Comparison of ENCODE assay signal across 23 mouse cellular contexts in genomic region chr5:16468560-16468959, GRCm38 (mm10).
DNase-seq lines count a peak whose midpoint lies in the region; ATAC-seq and TF ChIP-seq lines count a peak whose summit lies in the region.
"Had no signal": no experiment of that assay in that cellular context is flagged by ENCODE, and none has a peak within 500 bp of the region (broad histone marks: within the 10 kb centered on the region; RNA-seq: fewer than 3 reads in every experiment).

No protein-coding gene starts in this region.

- no peaks in the 10 kb centered on the region for H3K9me3 ChIP-seq in embryonic facial prominence, embryonic 14.5 days (ENCODE audit: control insufficient read depth, low read length)
- H3K9me3 ChIP-seq in embryonic facial prominence, embryonic 10.5 days = no peaks in the 10 kb centered on the region
- no peaks in the 10 kb centered on the region for H3K9me3 ChIP-seq in liver, embryonic 14.5 days (ENCODE audit: control insufficient read depth, low read length)
- H3K9me3 ChIP-seq: forebrain, embryonic 15.5 days; heart, embryonic 12.5 days; megakaryocyte, embryonic 14.5 days; midbrain, embryonic 13.5 days had no signal

- WGBS in embryonic facial prominence, embryonic 14.5 days = 66% methylated on average over 2 of the region's 2 CpGs
- 73% methylated on average over 2 of the region's 2 CpGs for WGBS in embryonic facial prominence, embryonic 10.5 days
- WGBS in liver, embryonic 14.5 days (ENCODE audit: insufficient replicate concordance) = 13% methylated on average over 2 of the region's 2 CpGs
- 85% methylated on average over 2 of the region's 2 CpGs for WGBS in kidney, adult 2 months

- TF ChIP-seq EP300 in liver, embryonic 14.5 days (IDR thresholded peaks at IDR 0.05; ENCODE audit: low read depth) = peak; percentile 73

- no peak overlapping the region for H3K4me2 ChIP-seq in embryonic facial prominence, embryonic 14.5 days (ENCODE audit: low read depth, low read length)
- peak overlapping the region; percentile 54 for H3K4me2 ChIP-seq in liver, embryonic 14.5 days (ENCODE audit: low read depth)
- H3K4me2 ChIP-seq: forebrain, embryonic 15.5 days; heart, embryonic 12.5 days; hindbrain, embryonic 14.5 days; midbrain, embryonic 13.5 days had no signal

- no peaks in the 10 kb centered on the region; the same call in 1 of the 2 replicates for H3K4me1 ChIP-seq in embryonic facial prominence, embryonic 14.5 days (ENCODE audit: control insufficient read depth, insufficient read depth, low read length)
- peaks cover 13% of the 10 kb centered on the region for H3K4me1 ChIP-seq in embryonic facial prominence, embryonic 10.5 days
- peaks cover 13 to 24% of the 10 kb centered on the region in 2 experiments; a peak in 3 of 4 replicates for H3K4me1 ChIP-seq in liver, embryonic 14.5 days (replicated peaks; ENCODE audit: control insufficient read depth in 2 of 2, insufficient read depth in 2 of 2, low read length in 1 of 2)
- H3K4me1 ChIP-seq in kidney, adult 2 months (ENCODE audit: control insufficient read depth, insufficient read depth, low read length) = peaks cover 4% of the 10 kb centered on the region; the same call in 1 of the 2 replicates
- H3K4me1 ChIP-seq: forebrain, embryonic 15.5 days had no signal

- H3K9ac ChIP-seq in embryonic facial prominence, embryonic 14.5 days (ENCODE audit: low read depth, low read length) = no peak overlapping the region
- H3K9ac ChIP-seq in liver, embryonic 14.5 days (replicated peaks) = no peak overlapping the region
- H3K9ac ChIP-seq: forebrain, embryonic 15.5 days; heart, embryonic 12.5 days; hindbrain, embryonic 14.5 days; midbrain, embryonic 13.5 days had no signal

- TF ChIP-seq CTCF in liver, embryonic 14.5 days (IDR thresholded peaks at IDR 0.05; ENCODE audit: low read depth) = no peak
- TF ChIP-seq CTCF in kidney, adult 2 months (conservative IDR thresholded peaks at IDR 0.05; ENCODE audit: insufficient read depth, insufficient read length, low read depth, low read length) = no peak

- H3K4me3 ChIP-seq in embryonic facial prominence, embryonic 14.5 days (ENCODE audit: low read depth, low read length) = no peak overlapping the region
- no peak overlapping the region for H3K4me3 ChIP-seq in embryonic facial prominence, embryonic 10.5 days
- H3K4me3 ChIP-seq in liver, embryonic 14.5 days (ENCODE audit: insufficient read depth in 1 of 2, low read depth in 2 of 2, low read length in 2 of 2) = no peak overlapping the region
- H3K4me3 ChIP-seq in kidney, adult 2 months (ENCODE audit: insufficient read depth, low read depth, low read length) = no peak overlapping the region
- H3K4me3 ChIP-seq: forebrain, embryonic 15.5 days; heart, adult 2 months; heart, embryonic 12.5 days; megakaryocyte, embryonic 14.5 days; midbrain, embryonic 13.5 days had no signal

- peak; percentile 18 for DNase-seq in embryonic facial prominence, embryonic 14.5 days (ENCODE audit: low spot score)
- DNase-seq in embryonic facial prominence, embryonic 10.5 days (ENCODE audit: low spot score) = no peak
- peak; percentile 46 for DNase-seq in c-Kit-positive CD71-positive TER-119-negative erythroid progenitor cells, embryonic 14.5 days (ENCODE audit: low read depth)
- DNase-seq in liver, embryonic 14.5 days (ENCODE audit: low read depth in 3 of 3, low spot score in 3 of 3) = peak; percentile 30 to 42 (median 31)
- DNase-seq in layer of hippocampus, adult 9-11 months = no peak
- no peak for DNase-seq in kidney, adult 2 months
- no peak for DNase-seq in urinary bladder, postnatal 14 days (ENCODE audit: low spot score)
- DNase-seq: cerebellum, adult 11-12 months; cerebellum, adult 9-11 months; heart, adult 2 months; heart, postnatal 4 days; kidney, postnatal 14 days; lung, postnatal 36 days; right cerebral cortex, postnatal 25 days; thymus, adult 18-20 months; thymus, postnatal 25 days had no signal

- no peaks in the 10 kb centered on the region for H3K27me3 ChIP-seq in embryonic facial prominence, embryonic 14.5 days (replicated peaks; ENCODE audit: control insufficient read depth, insufficient read depth, low read length)
- no peaks in the 10 kb centered on the region for H3K27me3 ChIP-seq in embryonic facial prominence, embryonic 10.5 days (replicated peaks; ENCODE audit: low read depth, poor library complexity, severe bottlenecking)
- no peaks in the 10 kb centered on the region for H3K27me3 ChIP-seq in liver, embryonic 14.5 days (ENCODE audit: control insufficient read depth, insufficient read depth, low read length)
- no peaks in the 10 kb centered on the region for H3K27me3 ChIP-seq in kidney, adult 2 months (replicated peaks; ENCODE audit: control insufficient read depth, insufficient read depth, low read length)
- H3K27me3 ChIP-seq: forebrain, embryonic 15.5 days; heart, embryonic 12.5 days; megakaryocyte, embryonic 14.5 days; midbrain, embryonic 13.5 days had no signal

- H3K27ac ChIP-seq in embryonic facial prominence, embryonic 14.5 days (replicated peaks; ENCODE audit: low read depth, low read length) = no peak overlapping the region
- H3K27ac ChIP-seq in embryonic facial prominence, embryonic 10.5 days (replicated peaks) = no peak overlapping the region
- H3K27ac ChIP-seq in liver, embryonic 14.5 days = no peak overlapping the region
- H3K27ac ChIP-seq in kidney, adult 2 months (ENCODE audit: insufficient read depth, low read depth, low read length) = no peak overlapping the region
- H3K27ac ChIP-seq: forebrain, embryonic 15.5 days; heart, adult 2 months; hindbrain, embryonic 14.5 days; midbrain, embryonic 13.5 days had no signal

- no peak for TF ChIP-seq POLR2A in kidney, adult 2 months (IDR thresholded peaks at IDR 0.05; ENCODE audit: low read depth, low read length)

- H3K36me3 ChIP-seq in embryonic facial prominence, embryonic 14.5 days (ENCODE audit: control insufficient read depth, insufficient read depth, low read length) = no peaks in the 10 kb centered on the region
- no peaks in the 10 kb centered on the region for H3K36me3 ChIP-seq in embryonic facial prominence, embryonic 10.5 days (replicated peaks)
- H3K36me3 ChIP-seq in liver, embryonic 14.5 days (replicated peaks; ENCODE audit: control insufficient read depth, insufficient read depth, low read depth) = no peaks in the 10 kb centered on the region
- H3K36me3 ChIP-seq in kidney, adult 2 months (ENCODE audit: control insufficient read depth, insufficient read depth, low read length) = no peaks in the 10 kb centered on the region
- H3K36me3 ChIP-seq: forebrain, embryonic 15.5 days; heart, embryonic 12.5 days; midbrain, embryonic 13.5 days had no signal

- ATAC-seq in embryonic facial prominence, embryonic 14.5 days (ENCODE audit: low read depth) = peak; percentile 79; the same call in 1 of the 2 replicates
- peak; percentile 85 for ATAC-seq in liver, embryonic 14.5 days (ENCODE audit: insufficient read depth)
- peak; percentile 94 for ATAC-seq in megakaryocyte-erythroid progenitor cell, adult 5-6 weeks (replicated peaks; ENCODE audit: low FRiP score, low TSS enrichment, poor library complexity, severe bottlenecking)
- ATAC-seq: forebrain, embryonic 15.5 days; intestine, postnatal 0 days; midbrain, embryonic 13.5 days had no signal

Comparison
In these comparisons a context has a peak if more than half of its experiments do, and no peak if none do; other contexts are left out.
1. DNase-seq: peak in embryonic facial prominence, embryonic 14.5 days (single experiment), c-Kit-positive CD71-positive TER-119-negative erythroid progenitor cells, embryonic 14.5 days (single experiment) and liver, embryonic 14.5 days (3 of 3); none in embryonic facial prominence, embryonic 10.5 days (single experiment), layer of hippocampus, adult 9-11 months (single experiment), kidney, adult 2 months (single experiment) and urinary bladder, postnatal 14 days (single experiment).
2. Peak in every context shown above with its lines, with median percentiles within 50 percentile points of each other: ATAC-seq.